Mouse (Mus musculus): ENCODE measurements around the gene Fkbp9. TPM values are rescaled to one million over a fixed set of nuclear protein-coding genes. Genes with fewer than 3 reads are reported as not detected.
A peak's percentile ranks its signal among the peaks of the same experiment; 100 is the strongest.

The Fkbp9 gene
- polyA plus RNA-seq, 1 experiment from 2014 or later: 154 TPM

- Histone ChIP-seq H3K9me3 (replicated peaks) (no peaks in the 10 kb centered on the region), H3K27me3 (replicated peaks) (no peaks in the 10 kb centered on the region), H3K4me3 (peak overlapping the region; percentile 20), H3K4me1 (replicated peaks) (peaks cover 44% of the 10 kb centered on the region), H3K9ac (peak overlapping the region; percentile 31; the same call in 1 of the 2 replicates), H3K27ac (ENCODE audit: poor library complexity, severe bottlenecking) (peak overlapping the region; percentile 65), H3K4me2 (peak overlapping the region; percentile 53), H3K36me3 (no peaks in the 10 kb centered on the region)
- 14% methylated on average over 12 of the region's 12 CpGs for WGBS
- ATAC-seq (ENCODE audit: insufficient number of reproducible peaks, low FRiP score): peak; percentile 55; the same call in 1 of the 2 replicates
Measured at GRCm38 (mm10) chr6:56920222-56921092, 88.6 kb downstream of the Fkbp9 start.

- Histone ChIP-seq H3K4me3 (peak overlapping the region; percentile 97), H3K9ac (peak overlapping the region; percentile 92), H3K27me3 (replicated peaks) (no peaks in the 10 kb centered on the region), H3K9me3 (replicated peaks) (no peaks in the 10 kb centered on the region), H3K27ac (ENCODE audit: poor library complexity, severe bottlenecking) (peak overlapping the region; percentile 77), H3K36me3 (no peaks in the 10 kb centered on the region), H3K4me1 (replicated peaks) (peaks cover 24% of the 10 kb centered on the region), H3K4me2 (peak overlapping the region; percentile 69)
- peak; percentile 27 for ATAC-seq (ENCODE audit: insufficient number of reproducible peaks, low FRiP score)
- 0% methylated on average over 25 of the region's 25 CpGs for WGBS
Measured at GRCm38 (mm10) chr6:56923331-56923725, 91.5 kb downstream of the Fkbp9 start.

- Histone ChIP-seq H3K4me1 (replicated peaks) (peaks cover 24% of the 10 kb centered on the region), H3K4me2 (peak within 1 kb of the TSS; percentile 69), H3K27ac (ENCODE audit: poor library complexity, severe bottlenecking) (peak within 1 kb of the TSS; percentile 77), H3K4me3 (peak within 1 kb of the TSS; percentile 97), H3K9ac (peak within 1 kb of the TSS; percentile 92), H3K36me3 (no peaks in the 10 kb centered on the region), H3K9me3 (replicated peaks) (no peaks in the 10 kb centered on the region), H3K27me3 (replicated peaks) (no peaks in the 10 kb centered on the region)
- ATAC-seq (ENCODE audit: insufficient number of reproducible peaks, low FRiP score): peak; percentile 97
- WGBS: 3% methylated on average over 64 of the region's 64 CpGs
Measured at GRCm38 (mm10) chr6:56923726-56924707, 92.2 kb downstream of the Fkbp9 start, which contains the start of the genes Nt5c3 and Vmn1r4. TSS of gene Nt5c3 (minus strand) at chr6:56923932. TSS of gene Vmn1r4 (plus strand) at chr6:56924015.

Other genes with a start within 250 kb of the Fkbp9 start
- 97.4 and 101 TPM in 2 replicates for gene Lsm5, start 127.3 kb upstream of the Fkbp9 start, polyA plus RNA-seq (2016; fragmentation: Nextera tagmentation; extraction: Ambion mirVana)
- 11.2 and 12.2 TPM in 2 replicates for gene Avl9, start 117.2 kb upstream of the Fkbp9 start, polyA plus RNA-seq (2016; fragmentation: Nextera tagmentation; extraction: Ambion mirVana)
- 37.0 and 40.2 TPM in 2 replicates for gene Kbtbd2, start 34.2 kb upstream of the Fkbp9 start, polyA plus RNA-seq (2016; fragmentation: Nextera tagmentation; extraction: Ambion mirVana)
- 74.8 and 77.4 TPM in 2 replicates for gene Nt5c3, start 91.9 kb downstream of the Fkbp9 start, polyA plus RNA-seq (2016; fragmentation: Nextera tagmentation; extraction: Ambion mirVana)
- 0.10 and 0.12 TPM in 2 replicates for gene Vmn1r4, start 92.0 kb downstream of the Fkbp9 start, polyA plus RNA-seq (2016; fragmentation: Nextera tagmentation; extraction: Ambion mirVana)
- gene Vmn1r5, start 138.2 kb downstream of the Fkbp9 start, polyA plus RNA-seq (2016; fragmentation: Nextera tagmentation; extraction: Ambion mirVana): not detected in 2 replicates
- gene Vmn1r6, start 165.2 kb downstream of the Fkbp9 start, polyA plus RNA-seq (2016; fragmentation: Nextera tagmentation; extraction: Ambion mirVana): not detected in 2 replicates
- not detected in 2 replicates for gene Vmn1r7, start 193.3 kb downstream of the Fkbp9 start, polyA plus RNA-seq (2016; fragmentation: Nextera tagmentation; extraction: Ambion mirVana)
- gene Vmn1r8, start 200.2 kb downstream of the Fkbp9 start, polyA plus RNA-seq (2016; fragmentation: Nextera tagmentation; extraction: Ambion mirVana): not detected in 2 replicates
- not detected in 2 replicates for gene Vmn1r9, start 234.7 kb downstream of the Fkbp9 start, polyA plus RNA-seq (2016; fragmentation: Nextera tagmentation; extraction: Ambion mirVana)